Mouse (Mus musculus) Patski (cell line): Measurements from ENCODE around the gene Bckdha. TPM values are rescaled to one million over a fixed set of nuclear protein-coding genes. Genes with fewer than 3 reads are reported as not detected.

ENCODE experiments used
- ATAC-seq: fragments of 100-300 bp; one replicate; pipeline ENCODE4 v1.8.0; 2021
- CTCF ChIA-PET: fragments of 350-600 bp; sonication (Branson Sonifier 250); formaldehyde crosslinking; loops from one replicate; lab custom pipeline; 2022; ENCODE audit warnings: inconsistent platforms; lab: Charles Lee
- POLR2A ChIA-PET: fragments of 350-600 bp; sonication (Branson Sonifier 250); formaldehyde crosslinking; loops from one replicate; lab custom pipeline; 2022; ENCODE audit warnings: antibody characterized with exemption, inconsistent platforms; lab: Charles Lee
- DNase-seq: peaks from one replicate; pipeline ENCODE4 v3.0.0-alpha.2; 2011; ENCODE audit warnings: low read depth, low spot score
- H3K27me3 ChIP-seq: fragments of 371-371 bp; one replicate; pipeline ENCODE4 v1.5.1; 2021
- CTCF ChIP-seq: fragments of 100-300 bp; IDR thresholded peaks from one replicate; pipeline ENCODE4 v1.5.1; 2021
- in situ Hi-C: fragments of 300-500 bp; cut with MboI; formaldehyde crosslinking; loops from 3 replicates; pipeline ENCODE4 v1.11.1; 2018; ENCODE audit warnings: low pct_unique_long_range_greater_than_20kb, mixed read lengths
- polyA plus RNA-seq: library from polyadenylated mRNA; unstranded; gene quantifications from one replicate; pipeline ENCODE4 v1.2.3, GENCODE M21; 2021

Gene Bckdha
- 72.5 TPM for polyA plus RNA-seq

DNA sequence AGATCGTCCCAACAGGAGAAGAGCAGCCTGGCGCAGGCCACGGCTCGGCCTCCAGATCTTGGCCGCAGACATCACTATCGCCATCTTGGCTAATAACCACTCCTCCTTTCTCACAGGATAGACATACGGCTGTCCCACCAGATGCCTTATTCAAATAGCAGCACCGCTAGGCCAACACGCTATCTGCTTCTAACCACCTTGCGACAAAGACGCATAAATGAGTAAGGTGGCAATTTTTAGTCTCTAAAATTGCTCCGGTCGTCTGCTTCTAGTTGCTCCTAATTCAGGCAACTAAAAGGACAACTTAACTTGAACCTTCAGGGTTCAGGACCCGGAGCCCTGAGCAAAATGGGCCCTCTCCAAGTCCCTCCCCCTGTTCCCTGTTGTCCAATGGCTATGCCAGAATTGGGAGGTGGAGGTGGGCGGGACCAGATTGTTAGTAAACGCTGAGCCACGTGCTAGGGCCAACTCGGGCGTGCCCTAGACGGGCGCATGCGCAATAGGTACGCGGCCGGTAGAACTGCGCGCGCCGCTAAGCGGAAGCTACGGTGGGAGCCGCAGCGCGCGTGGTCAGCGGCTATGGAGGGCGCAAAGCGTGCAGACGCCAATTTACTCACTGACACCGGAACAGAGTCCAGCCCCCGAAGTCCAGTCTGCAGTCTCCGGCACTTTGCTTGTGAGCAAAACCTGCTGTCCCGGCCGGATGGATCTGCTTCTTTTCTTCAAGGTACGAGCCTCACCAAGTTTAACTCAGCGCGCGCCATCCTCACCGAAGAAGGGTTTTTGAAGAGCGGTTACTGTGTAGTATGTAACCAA lies at the start of gene Bckdha, which contains the start of gene Exosc5:
Gene Bckdha (minus strand): TSS at position 325 of the 816 bp plus-strand sequence.
Gene Exosc5 (plus strand): TSS at position 508 of the 816 bp plus-strand sequence.
- peak; percentile 90 for ATAC-seq

GRCm38 (mm10) chr7:25707581-25708292 lies 49.0 kb upstream of the Bckdha start:
- no peaks in the 10 kb centered on the region for H3K27me3 ChIP-seq
- in situ Hi-C loops: no loop called here
- ATAC-seq: no peak
- CTCF ChIA-PET: interaction anchor here (1.1 to 1.3 kb wide), 2 partner anchors 21 to 23 kb away, joined by 3 read pairs; partner anchors contain the start of gene Tgfb1
- no peak for TF ChIP-seq CTCF
- POLR2A ChIA-PET: no interaction called here
- DNase-seq: no peak

More for the DNA sequence above, at the start of gene Bckdha, which contains the start of gene Exosc5:
- no peak for TF ChIP-seq CTCF
- no peaks in the 10 kb centered on the region for H3K27me3 ChIP-seq
- in situ Hi-C loops: no loop called here
- peak; percentile 98 for DNase-seq
- ChIA-PET POLR2A (interaction anchor here (0.6 to 0.9 kb wide), 2 partner anchors 23 to 60 kb away, joined by 3 to 4 read pairs; no protein-coding TSS in a partner anchor), CTCF (no interaction called here)

DNA sequence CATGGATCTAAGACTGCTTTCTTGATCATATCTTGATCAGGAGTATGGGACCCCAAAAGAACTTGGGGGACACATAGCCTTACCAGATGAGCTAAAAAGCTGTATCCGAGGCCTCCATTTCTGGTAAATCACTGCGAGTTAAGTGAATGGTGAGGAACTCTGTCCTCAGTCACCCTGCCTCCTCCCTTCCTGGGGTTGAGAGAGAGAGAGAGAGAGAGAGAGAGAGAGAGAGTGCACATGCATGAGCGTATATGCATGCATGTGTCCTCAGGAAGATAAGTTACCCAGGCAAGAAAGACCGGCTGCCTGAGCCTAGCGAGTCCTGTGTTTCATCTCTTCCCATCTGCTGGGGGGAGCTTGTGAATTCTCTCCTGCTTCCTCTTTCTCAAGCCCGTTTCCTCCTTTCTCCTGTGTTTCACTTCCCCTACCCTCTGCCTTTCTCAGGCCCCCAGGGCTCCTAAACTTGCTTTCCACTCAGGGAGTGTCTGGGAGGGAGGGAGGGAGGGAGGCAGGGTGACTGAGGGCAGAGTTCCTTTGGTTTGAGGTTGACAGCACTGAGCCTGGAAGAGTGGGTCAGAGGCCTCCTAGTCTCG lies 47.9 kb upstream of the Bckdha start:
- ChIA-PET CTCF (interaction anchor here (0.7 to 1.1 kb wide), 2 partner anchors 22 to 26 kb away, joined by 3 read pairs; partner anchors contain the start of gene B9d2), POLR2A (no interaction called here)
- H3K27me3 ChIP-seq: no peaks in the 10 kb centered on the region
- ATAC-seq: no peak
- in situ Hi-C loops: no loop called here
- DNase-seq: no peak
- no peak for TF ChIP-seq CTCF

- CTCF ChIA-PET: no interaction called here
- DNase-seq: no peak
- POLR2A ChIA-PET: no interaction called here
- in situ Hi-C loops: no loop called here
- no peak for TF ChIP-seq CTCF
- H3K27me3 ChIP-seq: no peaks in the 10 kb centered on the region
- ATAC-seq: no peak
These were observed 47.0 kb upstream of the Bckdha start for GRCm38 (mm10) chr7:25705801-25706251.

DNA sequence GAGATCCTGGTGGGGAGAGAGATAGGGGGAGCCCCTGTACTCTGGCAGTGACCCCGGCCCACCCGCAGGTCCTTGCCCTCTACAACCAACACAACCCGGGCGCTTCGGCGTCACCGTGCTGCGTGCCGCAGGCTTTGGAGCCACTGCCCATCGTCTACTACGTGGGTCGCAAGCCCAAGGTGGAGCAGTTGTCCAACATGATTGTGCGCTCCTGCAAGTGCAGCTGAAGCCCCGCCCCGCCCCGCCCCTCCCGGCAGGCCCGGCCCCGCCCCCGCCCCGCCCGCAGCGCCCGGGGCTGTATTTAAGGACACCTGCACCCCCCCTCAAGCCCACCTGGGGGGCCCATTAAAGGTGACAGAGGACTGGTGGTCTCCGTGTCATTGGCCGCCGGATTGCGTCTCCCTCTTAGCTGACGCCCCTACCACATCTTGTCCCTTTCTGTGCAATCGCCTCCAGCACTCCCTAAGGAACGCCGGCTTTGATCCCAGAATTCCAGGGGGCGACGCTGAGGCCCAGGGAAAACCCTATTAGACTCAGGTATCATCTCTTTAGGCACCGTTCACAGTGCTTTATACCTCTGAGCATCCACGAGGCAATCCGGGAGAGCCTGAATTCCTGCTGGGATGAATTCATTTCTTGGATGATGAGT lies 46.1 kb upstream of the Bckdha start:
- DNase-seq: no peak
- H3K27me3 ChIP-seq: no peaks in the 10 kb centered on the region
- TF ChIP-seq CTCF: no peak
- ATAC-seq: no peak
- in situ Hi-C loops: no loop called here
- ChIA-PET POLR2A (no interaction called here), CTCF (no interaction called here)

GRCm38 (mm10) chr7:25703793-25704494 lies 45.2 kb upstream of the Bckdha start:
- DNase-seq (no peak), ATAC-seq (no peak)
- CTCF ChIA-PET: no interaction called here
- TF ChIP-seq CTCF: no peak
- H3K27me3 ChIP-seq: no peaks in the 10 kb centered on the region
- POLR2A ChIA-PET: interaction anchor here (0.7 kb wide), 1 partner anchor 154 kb away, joined by 3 read pairs; no protein-coding TSS in a partner anchor
- in situ Hi-C loops: no loop called here

GRCm38 (mm10) chr7:25702350-25702749 lies 43.6 kb upstream of the Bckdha start:
- in situ Hi-C loops: no loop called here
- TF ChIP-seq CTCF: no peak
- ATAC-seq (no peak), DNase-seq (no peak)
- POLR2A ChIA-PET: no interaction called here
- no peaks in the 10 kb centered on the region for H3K27me3 ChIP-seq
- CTCF ChIA-PET: no interaction called here

DNA sequence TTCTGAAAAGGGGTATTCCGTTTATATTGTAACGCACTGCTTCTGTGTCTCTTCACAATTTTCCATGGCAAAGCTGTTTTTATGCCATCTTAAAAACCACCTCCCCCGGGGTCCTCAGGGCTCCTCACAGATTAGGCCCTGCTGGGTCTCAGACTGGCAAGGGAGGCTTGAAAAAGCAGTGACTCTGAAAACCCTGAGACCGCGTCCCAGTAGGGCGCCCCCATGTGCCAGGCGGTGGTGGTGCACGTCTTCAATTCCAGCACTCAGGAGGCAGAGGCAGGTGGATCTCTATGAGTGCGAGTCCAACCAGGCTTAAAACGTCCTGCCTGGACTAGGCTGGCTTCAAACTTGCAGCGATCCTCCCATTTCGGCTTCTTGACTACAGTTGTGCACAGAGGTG lies 42.0 kb upstream of the Bckdha start:
- CTCF ChIA-PET: no interaction called here
- in situ Hi-C loops: no loop called here
- DNase-seq (no peak), ATAC-seq (no peak)
- no peak for TF ChIP-seq CTCF
- no peaks in the 10 kb centered on the region for H3K27me3 ChIP-seq
- POLR2A ChIA-PET: no interaction called here

- in situ Hi-C loops: no loop called here
- no peak for ATAC-seq
- no peak for TF ChIP-seq CTCF
- CTCF ChIA-PET: no interaction called here
- POLR2A ChIA-PET: no interaction called here
- no peak for DNase-seq
- no peaks in the 10 kb centered on the region for H3K27me3 ChIP-seq
These were observed 41.1 kb upstream of the Bckdha start for GRCm38 (mm10) chr7:25699851-25700250.
